In the genomic region with DNA sequence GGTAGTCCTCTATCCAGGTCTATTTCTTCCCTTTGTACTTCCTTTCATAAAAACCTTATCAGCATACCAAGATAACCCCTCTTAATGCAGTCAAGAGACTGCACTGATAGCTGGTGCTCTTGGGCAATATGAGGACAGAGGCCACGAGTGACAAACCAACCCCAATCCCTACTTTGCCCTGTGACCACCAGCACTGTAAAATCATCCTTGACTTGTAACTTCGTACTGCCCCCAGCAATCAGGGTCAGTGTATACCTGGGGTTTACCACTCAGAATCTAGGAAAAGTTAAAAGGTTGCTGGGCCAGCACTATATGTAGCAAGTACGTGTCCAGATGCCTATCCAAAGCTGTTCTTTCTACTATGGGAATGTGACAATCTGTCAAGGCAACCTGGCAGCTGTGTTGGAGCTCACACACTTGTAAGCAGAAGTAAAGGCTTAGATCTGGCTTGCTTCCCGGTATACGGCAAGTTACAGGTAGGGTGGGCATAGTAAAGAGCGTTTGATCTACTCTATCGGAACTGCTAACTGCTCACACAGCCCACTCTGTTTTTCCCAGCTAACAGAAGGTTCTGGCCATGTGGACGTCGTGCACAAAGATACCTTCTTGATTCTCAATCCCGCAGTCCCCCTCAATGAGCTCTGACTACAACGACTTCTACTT, we compare ENCODE assay signal across 8 mouse cellular contexts. TPM values are rescaled to one million over a fixed set of nuclear protein-coding genes. Genes with fewer than 3 reads are reported as not detected.
DNase-seq lines count a peak whose midpoint lies in the region; ATAC-seq and TF ChIP-seq lines count a peak whose summit lies in the region.

No protein-coding gene starts in this region.

- peak overlapping the region; percentile 99 for H3K4me3 ChIP-seq in heart, embryonic 10.5 days
- peak overlapping the region; percentile 99 for H3K4me3 ChIP-seq in E14TG2a.4 (replicated peaks; ENCODE audit: low read length)
- peak overlapping the region; percentile 80 for H3K4me3 ChIP-seq in forebrain, embryonic 13.5 days
- H3K4me3 ChIP-seq in liver, embryonic 13.5 days (replicated peaks), result peak overlapping the region; percentile 96

- H3K36me3 ChIP-seq in heart, embryonic 10.5 days, result peaks cover 50% of the 10 kb centered on the region
- peaks cover 60% of the 10 kb centered on the region for H3K36me3 ChIP-seq in E14TG2a.4 (ENCODE audit: insufficient read depth, low read length)
- peaks cover 45% of the 10 kb centered on the region for H3K36me3 ChIP-seq in forebrain, embryonic 13.5 days (ENCODE audit: poor library complexity, severe bottlenecking)
- H3K36me3 ChIP-seq in liver, embryonic 13.5 days, result peaks cover 42% of the 10 kb centered on the region

- H3K27me3 ChIP-seq in heart, embryonic 10.5 days (ENCODE audit: insufficient read depth, poor library complexity, severe bottlenecking), result no peaks in the 10 kb centered on the region
- no peaks in the 10 kb centered on the region for H3K27me3 ChIP-seq in E14TG2a.4 (ENCODE audit: insufficient read depth, low read length)
- no peaks in the 10 kb centered on the region for H3K27me3 ChIP-seq in forebrain, embryonic 13.5 days
- H3K27me3 ChIP-seq in liver, embryonic 13.5 days, result no peaks in the 10 kb centered on the region

- peak overlapping the region; percentile 87 for H3K4me2 ChIP-seq in forebrain, embryonic 13.5 days
- H3K4me2 ChIP-seq in liver, embryonic 13.5 days, result peak overlapping the region; percentile 93

- H3K4me1 ChIP-seq in heart, embryonic 10.5 days, result peaks cover 24% of the 10 kb centered on the region
- H3K4me1 ChIP-seq in E14TG2a.4 (replicated peaks; ENCODE audit: low read depth, low read length), result peaks cover 46% of the 10 kb centered on the region
- H3K4me1 ChIP-seq in forebrain, embryonic 13.5 days, result peaks cover 23% of the 10 kb centered on the region
- H3K4me1 ChIP-seq in liver, embryonic 13.5 days (replicated peaks), result peaks cover 73% of the 10 kb centered on the region

- H3K9me3 ChIP-seq in heart, embryonic 10.5 days, result no peaks in the 10 kb centered on the region
- no peaks in the 10 kb centered on the region for H3K9me3 ChIP-seq in E14TG2a.4 (ENCODE audit: low read length)
- no peaks in the 10 kb centered on the region for H3K9me3 ChIP-seq in forebrain, embryonic 13.5 days (replicated peaks)
- no peaks in the 10 kb centered on the region for H3K9me3 ChIP-seq in liver, embryonic 13.5 days (replicated peaks)

- no peak for DNase-seq in heart, embryonic 10.5 days (ENCODE audit: low spot score)
- no peak for DNase-seq in heart, postnatal 4 days
- no peak for DNase-seq in liver, embryonic 13.5 days
- DNase-seq in embryo, embryonic 11 days, result no peak
- no peak for DNase-seq in gastrocnemius, postnatal 10 days
- no peak for DNase-seq in MN1 (ENCODE audit: low spot score)

- no peak for ATAC-seq in forebrain, embryonic 13.5 days
- ATAC-seq in liver, embryonic 13.5 days (ENCODE audit: low read depth), result no peak

- peak overlapping the region; percentile 97 for H3K27ac ChIP-seq in heart, embryonic 10.5 days
- H3K27ac ChIP-seq in forebrain, embryonic 13.5 days, result peak overlapping the region; percentile 86
- H3K27ac ChIP-seq in liver, embryonic 13.5 days, result peak overlapping the region; percentile 90

- WGBS in heart, embryonic 10.5 days, result 8% methylated on average over 11 of the region's 11 CpGs
- 15% methylated on average over 11 of the region's 11 CpGs for WGBS in forebrain, embryonic 13.5 days
- WGBS in liver, embryonic 13.5 days (ENCODE audit: insufficient replicate concordance), result 4% methylated on average over 11 of the region's 11 CpGs

- TF ChIP-seq CTCF in E14TG2a.4 (conservative IDR thresholded peaks at IDR 0.05; ENCODE audit: low read length), result no peak

- peak overlapping the region; percentile 84 for H3K9ac ChIP-seq in forebrain, embryonic 13.5 days
- peak overlapping the region; percentile 95 for H3K9ac ChIP-seq in liver, embryonic 13.5 days

RNA-seq across cellular contexts. Expression of a gene that starts 1.2 kb away (rescaled TPM):
- 550 and 670 TPM in 2 replicates for polyA plus RNA-seq in heart, embryonic 10.5 days (2016; fragmentation: Nextera tagmentation; extraction: Ambion mirVana)
- 100 to 1,000 TPM; 353 to 365 TPM for total RNA-seq in heart, postnatal 4 days (2021)
- 253 and 286 TPM in 2 replicates for polyA plus RNA-seq in forebrain, embryonic 13.5 days (2015; fragmentation: Nextera tagmentation; extraction: Ambion mirVana)
- polyA plus RNA-seq in liver, embryonic 13.5 days (2015; fragmentation: Nextera tagmentation; extraction: Ambion mirVana), result 403 and 453 TPM in 2 replicates
- 100 to 1,000 TPM; 349 to 414 TPM for total RNA-seq in gastrocnemius, postnatal 10 days (2021)

RNA-seq across cellular contexts. Expression of a gene that starts 9.5 kb away (rescaled TPM):
- polyA plus RNA-seq in heart, embryonic 10.5 days (2016; fragmentation: Nextera tagmentation; extraction: Ambion mirVana), result 587 and 673 TPM in 2 replicates
- 100 to 1,000 TPM; 296 to 308 TPM for total RNA-seq in heart, postnatal 4 days (2021)
- 462 and 508 TPM in 2 replicates for polyA plus RNA-seq in forebrain, embryonic 13.5 days (2015; fragmentation: Nextera tagmentation; extraction: Ambion mirVana)
- polyA plus RNA-seq in liver, embryonic 13.5 days (2015; fragmentation: Nextera tagmentation; extraction: Ambion mirVana), result 258 and 276 TPM in 2 replicates
- 100 to 1,000 TPM; 163 to 197 TPM for total RNA-seq in gastrocnemius, postnatal 10 days (2021)

RNA-seq across cellular contexts. Expression of a gene that starts 21.0 kb away (rescaled TPM):
- not detected in 2 replicates for polyA plus RNA-seq in heart, embryonic 10.5 days (2016; fragmentation: Nextera tagmentation; extraction: Ambion mirVana)
- under 1 TPM in 1 of 2 experiments, not detected in 1; 0.83 TPM for total RNA-seq in heart, postnatal 4 days (2021)
- not detected in 2 replicates for polyA plus RNA-seq in forebrain, embryonic 13.5 days (2015; fragmentation: Nextera tagmentation; extraction: Ambion mirVana)
- polyA plus RNA-seq in liver, embryonic 13.5 days (2015; fragmentation: Nextera tagmentation; extraction: Ambion mirVana), result 0.22 TPM in 1 of 2 replicates, not detected in the other
- total RNA-seq in gastrocnemius, postnatal 10 days (2021), result 100 to 1,000 TPM; 156 to 183 TPM

RNA-seq across cellular contexts. Expression of a gene that starts 22.4 kb away (rescaled TPM):
- 153 and 186 TPM in 2 replicates for polyA plus RNA-seq in heart, embryonic 10.5 days (2016; fragmentation: Nextera tagmentation; extraction: Ambion mirVana)
- 10 to 100 TPM; 76.5 to 82.6 TPM for total RNA-seq in heart, postnatal 4 days (2021)
- polyA plus RNA-seq in forebrain, embryonic 13.5 days (2015; fragmentation: Nextera tagmentation; extraction: Ambion mirVana), result 228 and 240 TPM in 2 replicates
- polyA plus RNA-seq in liver, embryonic 13.5 days (2015; fragmentation: Nextera tagmentation; extraction: Ambion mirVana), result 45.7 and 46.9 TPM in 2 replicates
- 10 to 100 TPM; 51.3 to 52.7 TPM for total RNA-seq in gastrocnemius, postnatal 10 days (2021)

RNA-seq across cellular contexts. Expression of a gene that starts 26.3 kb away (rescaled TPM):
- polyA plus RNA-seq in heart, embryonic 10.5 days (2016; fragmentation: Nextera tagmentation; extraction: Ambion mirVana), result 365 and 444 TPM in 2 replicates
- total RNA-seq in heart, postnatal 4 days (2021), result 100 to 1,000 TPM; 134 TPM
- polyA plus RNA-seq in forebrain, embryonic 13.5 days (2015; fragmentation: Nextera tagmentation; extraction: Ambion mirVana), result 420 and 488 TPM in 2 replicates
- 379 and 416 TPM in 2 replicates for polyA plus RNA-seq in liver, embryonic 13.5 days (2015; fragmentation: Nextera tagmentation; extraction: Ambion mirVana)
- 10 to 100 TPM; 72.1 to 77.3 TPM for total RNA-seq in gastrocnemius, postnatal 10 days (2021)
